Mouse (Mus musculus) MEL-GATA-1-ER (cell line): ENCODE results near the gene Tbc1d14.

ENCODE experiments used
- DNase-seq: peaks from one replicate; pipeline ENCODE4 v3.0.0-alpha.2; 2012; ENCODE audit warnings: low read depth; ENCODE audit errors: extremely low read depth

The Tbc1d14 gene

GRCm38 (mm10) chr5:36593176-36593575 is at the start of gene Tbc1d14:
Tbc1d14 (minus strand) TSS chr5:36593276.
- DNase-seq = no peak

DNA sequence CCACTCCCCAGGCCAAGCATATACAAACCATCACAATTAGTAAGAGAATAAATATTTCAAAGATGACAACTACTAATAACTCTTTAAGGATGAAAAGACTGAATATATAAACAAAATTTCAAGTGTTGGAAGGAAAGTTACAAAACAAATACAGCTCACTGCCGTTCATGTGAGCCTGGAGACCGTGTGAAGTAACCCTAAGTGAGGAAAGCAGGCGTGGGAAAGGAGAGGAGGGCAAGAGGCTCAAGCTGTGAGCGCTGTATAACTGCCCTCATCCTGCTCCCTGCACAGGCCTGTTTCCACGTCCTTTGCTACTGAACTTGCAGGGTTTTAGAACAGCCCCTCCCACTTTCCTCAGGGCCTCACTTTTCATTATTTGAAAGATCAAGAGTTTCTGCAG is 32.5 kb upstream of the Tbc1d14 start:
- no peak for DNase-seq

DNA sequence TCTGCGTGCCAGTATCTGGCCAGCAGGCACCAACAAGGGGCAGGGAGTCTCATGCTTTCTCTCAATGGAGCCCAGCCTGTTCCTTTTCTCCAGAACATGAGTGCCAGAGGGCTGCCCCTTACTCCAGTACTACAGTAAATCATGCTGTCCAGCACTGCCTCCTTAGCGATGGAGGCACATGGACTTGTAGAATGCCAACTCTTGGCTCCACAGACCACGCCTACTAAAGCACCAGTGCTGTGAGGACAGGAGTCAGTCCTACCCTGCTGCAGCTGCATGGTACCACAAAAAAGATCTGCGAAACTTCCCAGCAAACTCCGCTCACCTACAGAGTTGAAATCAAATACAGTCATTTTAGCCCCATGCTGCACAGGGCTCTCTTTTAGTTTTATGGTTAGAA is 30.6 kb upstream of the Tbc1d14 start:
- no peak for DNase-seq

GRCm38 (mm10) chr5:36621058-36621449 is 28.0 kb upstream of the Tbc1d14 start:
- DNase-seq = no peak

DNA sequence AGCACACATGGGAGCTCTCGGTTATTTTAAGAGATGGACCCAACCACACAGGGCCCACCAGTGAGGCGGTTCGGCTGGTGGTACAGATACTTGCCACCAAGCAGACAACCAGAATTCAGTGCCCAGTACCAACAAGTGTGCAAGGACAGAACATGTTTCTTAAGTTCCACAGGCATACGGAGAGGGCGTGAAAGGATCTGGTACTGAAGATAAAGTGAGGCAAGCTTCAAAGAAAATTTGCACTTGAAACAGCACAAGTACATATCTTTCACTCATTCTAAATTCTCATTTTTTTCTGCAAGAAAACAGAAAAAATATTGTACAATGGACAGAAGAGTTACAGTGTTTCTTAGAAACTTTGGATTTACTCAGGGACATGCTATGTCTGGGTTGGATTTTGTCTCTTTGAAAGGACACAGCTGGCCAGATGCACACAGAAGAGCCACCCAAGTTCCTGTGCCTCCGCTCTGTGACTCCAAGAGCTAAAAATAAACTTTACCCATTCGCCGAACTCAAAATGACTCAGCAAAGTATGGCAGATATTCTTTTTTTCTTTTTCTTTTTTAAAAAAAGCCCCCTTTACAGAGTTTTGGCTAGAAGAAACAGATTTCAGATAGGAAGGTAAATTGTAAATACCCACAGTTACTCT is 27.5 kb upstream of the Tbc1d14 start:
- peak; percentile 66 for DNase-seq

GRCm38 (mm10) chr5:36618890-36619289 is 25.8 kb upstream of the Tbc1d14 start:
- DNase-seq = no peak

GRCm38 (mm10) chr5:36618356-36618755 is 25.3 kb upstream of the Tbc1d14 start:
- no peak for DNase-seq

- no peak for DNase-seq
These were observed 21.0 kb upstream of the Tbc1d14 start for GRCm38 (mm10) chr5:36614124-36614523.

GRCm38 (mm10) chr5:36608939-36609499 is 15.9 kb upstream of the Tbc1d14 start:
- DNase-seq = no peak

DNA sequence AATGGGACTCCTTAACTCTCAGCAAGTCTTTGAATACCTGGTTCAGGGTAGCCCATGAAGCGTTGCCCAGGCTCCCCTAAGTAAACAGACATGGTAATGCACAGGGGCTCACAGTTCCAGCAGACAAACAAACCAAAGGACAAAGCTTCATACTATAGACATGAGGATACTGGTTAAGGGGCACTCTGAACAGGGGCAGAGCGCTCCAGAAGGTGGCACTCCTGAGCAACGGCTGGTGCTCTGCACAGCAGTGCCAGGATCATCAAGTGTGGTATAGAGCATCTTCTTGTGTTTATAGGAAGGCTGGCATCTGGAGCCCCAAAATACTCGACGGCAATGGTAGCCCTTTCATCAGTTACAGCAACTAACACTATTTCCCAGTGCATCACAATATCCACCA is 10.0 kb upstream of the Tbc1d14 start:
- DNase-seq = no peak

DNA sequence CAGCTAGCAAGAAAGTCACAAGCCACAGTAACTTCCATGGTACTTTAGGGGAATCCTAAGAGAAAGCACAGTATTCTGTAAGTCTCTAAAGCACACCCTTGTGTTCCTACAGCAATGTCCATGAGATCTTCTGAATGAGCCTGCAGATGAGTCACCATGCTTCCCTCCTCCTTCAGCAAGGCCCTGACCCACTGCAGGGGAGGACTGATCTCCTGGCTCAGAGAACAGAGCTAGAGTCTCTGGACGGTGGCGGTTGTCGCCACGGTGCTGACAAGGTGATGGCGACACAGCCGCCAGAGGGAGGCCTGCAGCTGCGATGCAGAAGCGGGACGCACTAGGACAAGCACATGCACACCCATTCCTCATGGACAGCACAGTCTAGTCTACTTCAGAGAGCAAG is 9.0 kb upstream of the Tbc1d14 start:
- DNase-seq = no peak

GRCm38 (mm10) chr5:36601492-36601891 is 8.4 kb upstream of the Tbc1d14 start:
- DNase-seq = no peak

GRCm38 (mm10) chr5:36598883-36599282 is 5.8 kb upstream of the Tbc1d14 start:
- no peak for DNase-seq

DNA sequence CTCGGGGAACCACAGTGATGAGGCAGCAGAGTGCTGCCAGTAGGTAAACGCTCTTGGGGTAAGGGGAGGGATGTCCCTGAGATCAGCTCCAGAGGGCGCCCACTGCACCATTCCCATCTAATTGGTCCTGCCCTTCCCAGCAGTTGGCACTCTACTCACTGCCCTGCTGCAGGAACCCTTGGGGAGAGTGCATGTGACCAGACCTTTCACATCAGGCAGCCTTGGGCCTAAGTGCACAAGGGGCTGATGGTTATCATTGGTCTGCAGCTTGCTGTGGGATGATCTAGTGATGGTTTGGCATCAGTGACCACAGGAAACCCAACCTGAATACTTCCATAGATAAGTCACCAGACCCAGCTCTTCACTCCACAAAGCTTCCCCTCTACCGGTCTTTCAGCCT is 4.6 kb upstream of the Tbc1d14 start:
- DNase-seq = peak; percentile 64

DNA sequence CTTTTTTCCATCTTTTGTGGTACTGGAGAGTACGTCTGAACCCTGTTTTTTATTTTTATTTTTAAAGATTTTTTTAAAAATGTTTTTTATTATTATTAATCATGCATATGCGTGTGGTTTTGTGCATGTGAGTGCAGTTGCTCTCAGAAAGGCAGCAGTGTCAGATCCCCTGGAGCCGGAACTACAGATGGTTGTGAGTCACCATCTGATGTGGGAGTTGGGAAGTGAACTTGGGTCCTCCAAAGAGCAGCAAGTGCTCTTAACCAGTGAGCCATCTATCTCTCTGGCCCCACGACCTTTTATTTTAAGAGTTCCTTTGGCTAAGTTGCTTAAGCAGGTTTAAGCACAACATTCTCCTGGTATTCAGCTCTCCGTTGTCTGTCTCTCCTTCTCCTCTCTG is 3.1 kb upstream of the Tbc1d14 start:
- no peak for DNase-seq

DNA sequence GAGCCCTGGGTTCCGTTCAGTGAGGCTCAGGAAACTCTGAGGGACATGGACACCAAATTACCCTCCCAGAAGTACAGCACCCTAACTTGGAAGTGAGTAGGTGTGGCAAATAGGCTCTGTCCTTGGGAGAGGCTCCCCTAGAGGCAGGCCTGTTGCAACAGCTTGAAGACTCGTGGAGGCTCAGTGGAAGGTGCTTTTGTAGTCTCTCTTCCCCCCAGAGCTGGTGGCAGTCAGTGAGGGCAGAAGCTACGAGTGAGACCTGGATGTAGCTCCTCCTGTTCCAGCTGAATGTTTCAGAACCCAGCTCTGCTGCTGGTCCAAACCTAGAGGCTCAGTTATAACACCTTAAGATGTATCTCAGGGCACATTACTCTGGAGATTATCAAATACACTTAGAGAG is 2.0 kb upstream of the Tbc1d14 start:
- DNase-seq = peak; percentile 53

DNA sequence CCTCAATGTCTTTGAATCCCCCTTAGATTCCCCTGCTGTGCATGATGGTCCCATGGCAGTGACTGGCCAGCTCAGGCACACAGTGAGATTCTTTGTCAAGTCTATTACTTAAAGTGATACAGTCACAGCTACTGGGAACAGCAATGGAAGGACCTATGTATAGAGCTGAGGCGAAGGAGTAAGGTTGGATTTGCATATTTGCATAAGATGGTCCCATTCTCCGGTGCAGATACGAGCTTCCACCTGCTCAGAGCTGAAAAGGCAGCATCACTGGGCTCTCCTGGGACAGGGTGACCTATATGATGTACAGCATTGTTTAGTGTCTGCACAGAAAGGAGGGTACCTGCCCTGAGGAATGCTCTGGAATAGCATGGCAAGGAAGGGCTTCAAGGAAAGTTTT is 1.3 kb upstream of the Tbc1d14 start:
- DNase-seq = no peak

DNA sequence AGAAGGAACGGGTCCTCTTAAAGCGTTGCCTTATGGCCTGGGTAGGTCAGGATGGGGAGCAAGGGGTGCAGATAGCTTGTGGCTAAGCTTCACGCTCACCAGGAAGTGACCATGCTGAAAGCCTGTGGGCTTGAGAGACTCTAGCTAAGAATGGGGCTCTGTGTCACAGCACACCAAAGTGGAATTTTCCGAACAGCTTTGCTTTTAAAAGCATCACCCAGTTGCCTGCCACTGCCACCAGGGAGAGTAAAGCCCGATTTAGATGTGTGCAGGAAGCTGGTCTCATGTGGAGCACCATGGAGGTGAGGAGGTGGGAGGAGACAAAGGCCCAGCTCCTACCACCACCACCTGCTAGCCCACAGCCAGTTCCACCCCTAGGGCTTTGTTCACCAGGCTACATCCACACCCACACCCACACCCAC is 2.6 kb downstream of the Tbc1d14 start:
- no peak for DNase-seq

DNA sequence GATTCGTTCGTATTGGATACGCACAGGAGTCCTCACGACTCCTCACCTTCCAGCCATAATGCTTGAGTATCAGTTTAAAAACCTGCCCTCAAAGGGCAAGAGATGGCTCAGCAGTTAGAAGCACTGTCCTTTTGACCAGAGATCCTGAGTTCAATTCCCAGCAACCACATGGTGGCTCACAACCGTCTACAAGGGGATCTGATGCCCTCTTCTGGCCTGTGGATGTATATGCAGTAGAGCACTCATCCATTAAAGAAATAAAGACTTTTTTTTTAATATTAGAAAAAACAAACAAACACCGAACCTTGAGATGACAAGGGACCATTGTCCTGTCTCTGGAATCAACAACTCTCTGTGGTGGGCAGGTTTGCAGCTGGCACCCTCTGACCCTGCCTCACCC is 8.8 kb downstream of the Tbc1d14 start:
- no peak for DNase-seq

GRCm38 (mm10) chr5:36581924-36582642 is 11.0 kb downstream of the Tbc1d14 start:
- peak; percentile 95 for DNase-seq

GRCm38 (mm10) chr5:36581259-36581923 is 11.7 kb downstream of the Tbc1d14 start:
- DNase-seq = no peak

GRCm38 (mm10) chr5:36579967-36580366 is 13.1 kb downstream of the Tbc1d14 start:
- no peak for DNase-seq
